Mouse (Mus musculus) stomach, embryonic 16.5 days (tissue): ENCODE results near the gene Ank2. TPM values are rescaled to one million over a fixed set of nuclear protein-coding genes. Genes with fewer than 3 reads are reported as not detected.

Experiments
- ATAC-seq: fragments of 200-750 bp; cut with Nextera tagmentation; 2 replicates; pipeline ENCODE4 v1.8.0; 2017; ENCODE audit warnings: moderate number of reproducible peaks, moderate TSS enrichment; ENCODE audit not compliant: insufficient read depth, low FRiP score
- H3K27ac ChIP-seq: fragments of 300-500 bp; sonication (generic); 2 replicates; pipeline ENCODE4 v1.5.1; 2014; ENCODE audit warnings: low read length
- H3K27me3 ChIP-seq: fragments of 300-500 bp; sonication (generic); 2 replicates; pipeline ENCODE4 v1.6.1; 2014; ENCODE audit warnings: low read length, control low read depth, mixed read lengths; ENCODE audit not compliant: control insufficient read depth, insufficient read depth
- H3K36me3 ChIP-seq: fragments of 300-500 bp; sonication (generic); 2 replicates; pipeline ENCODE4 v1.6.1; 2014; ENCODE audit warnings: low read length; ENCODE audit not compliant: control insufficient read depth, insufficient read depth
- H3K4me1 ChIP-seq: fragments of 300-500 bp; sonication (generic); 2 replicates; pipeline ENCODE4 v1.6.1; 2014; ENCODE audit warnings: low read length, control low read depth, mixed read lengths; ENCODE audit not compliant: control insufficient read depth, insufficient read depth
- H3K4me2 ChIP-seq: fragments of 300-500 bp; sonication (generic); 2 replicates; pipeline ENCODE4 v1.6.1; 2014; ENCODE audit warnings: low read depth, low read length, mixed read lengths
- H3K4me3 ChIP-seq: fragments of 300-500 bp; sonication (generic); replicated peaks from 2 replicates; pipeline ENCODE4 v1.5.1; 2014; ENCODE audit warnings: mild to moderate bottlenecking, low read length
- H3K9ac ChIP-seq: fragments of 300-500 bp; sonication (generic); 2 replicates; pipeline ENCODE4 v1.6.1; 2014; ENCODE audit warnings: low read length
- H3K9me3 ChIP-seq: fragments of 300-500 bp; sonication (generic); replicated peaks from 2 replicates; pipeline ENCODE4 v1.6.1; 2016; ENCODE audit warnings: low read length, control low read depth; ENCODE audit not compliant: control insufficient read depth
- WGBS: fragments of 180-500 bp; shearing (Covaris S2); extraction: QIAGEN DNeasy Blood & Tissue Kit; methylation state at CpG from one replicate; pipeline ENCODE4 v1.1.7; 2014; 5-methylcytosine and 5-hydroxymethylcytosine counted together
- polyA plus RNA-seq: library from polyadenylated mRNA; unstranded; fragments of >200 nt; fragmentation: Nextera tagmentation; extraction: Ambion mirVana; gene quantifications from 2 replicates; pipeline ENCODE4 v1.2.1, GENCODE M21; 2015

The Ank2 gene
- polyA plus RNA-seq, 1 experiment from 2014 or later: 40.0 TPM

DNA sequence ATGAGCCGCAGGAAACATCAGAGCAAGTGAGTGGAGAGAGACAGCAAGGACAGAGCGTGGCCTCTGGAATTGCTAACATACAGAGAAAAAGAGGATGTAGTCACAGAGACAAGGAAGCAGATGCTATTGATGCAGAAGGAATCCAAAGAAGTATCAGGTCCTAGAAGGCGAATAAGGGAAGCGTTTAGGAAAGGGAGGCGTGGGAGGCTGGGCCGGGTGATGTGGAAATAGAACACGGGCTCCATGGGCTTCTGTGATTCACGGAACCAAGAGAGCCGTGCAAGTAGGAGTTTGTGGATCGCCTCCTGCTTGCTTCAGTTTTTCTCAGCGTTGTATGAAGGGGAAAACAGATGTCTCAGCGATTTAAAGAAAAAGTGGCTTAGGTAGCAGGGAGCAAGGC is 463.6 kb downstream of the Ank2 start:
- no peaks in the 10 kb centered on the region for H3K36me3 ChIP-seq
- WGBS: 86% methylated on average over 12 of the region's 12 CpGs
- no peak overlapping the region for H3K27ac ChIP-seq
- no peaks in the 10 kb centered on the region for H3K27me3 ChIP-seq
- no peak overlapping the region for H3K4me2 ChIP-seq
- no peak overlapping the region for H3K9ac ChIP-seq
- no peak overlapping the region for H3K4me3 ChIP-seq
- H3K4me1 ChIP-seq: no peaks in the 10 kb centered on the region
- H3K9me3 ChIP-seq: no peaks in the 10 kb centered on the region
- no peak for ATAC-seq

GRCm38 (mm10) chr3:127034983-127035382 is 464.2 kb downstream of the Ank2 start:
- Histone ChIP-seq H3K4me2 (no peak overlapping the region), H3K9me3 (no peaks in the 10 kb centered on the region), H3K9ac (no peak overlapping the region), H3K4me3 (no peak overlapping the region), H3K27ac (no peak overlapping the region), H3K4me1 (no peaks in the 10 kb centered on the region), H3K36me3 (no peaks in the 10 kb centered on the region), H3K27me3 (no peaks in the 10 kb centered on the region)
- WGBS: 93% methylated on average over 3 of the region's 3 CpGs
- no peak for ATAC-seq

DNA sequence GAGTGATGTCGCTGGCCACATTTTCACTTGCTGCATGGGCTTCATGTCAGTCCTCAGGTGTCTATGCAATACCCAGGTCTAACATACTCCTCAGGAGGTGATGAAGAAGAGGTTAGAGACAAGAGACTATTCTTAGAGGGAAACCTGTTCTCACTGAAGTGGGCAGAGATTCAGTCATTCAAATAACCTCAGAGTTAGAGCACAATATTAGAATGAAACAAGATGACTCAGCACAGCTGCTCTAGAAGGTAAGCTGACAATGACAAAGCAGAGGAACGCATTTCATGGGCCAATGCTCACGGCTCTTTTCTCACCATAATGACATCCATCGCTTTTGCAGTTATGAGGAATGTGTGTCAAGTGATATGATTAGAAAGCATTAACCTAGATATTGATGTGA is 475.2 kb downstream of the Ank2 start:
- 94% methylated on average over 4 of the region's 4 CpGs for WGBS
- Histone ChIP-seq H3K36me3 (no peaks in the 10 kb centered on the region), H3K9me3 (no peaks in the 10 kb centered on the region), H3K4me3 (no peak overlapping the region), H3K27ac (no peak overlapping the region), H3K4me1 (0 out of 2 replicates have a peak, but pooled peaks cover 2% of the 10 kb centered on the region), H3K27me3 (no peaks in the 10 kb centered on the region), H3K9ac (no peak overlapping the region), H3K4me2 (no peak overlapping the region)
- ATAC-seq: no peak

GRCm38 (mm10) chr3:127020167-127020566 is 479.0 kb downstream of the Ank2 start:
- Histone ChIP-seq H3K4me2 (no peak overlapping the region), H3K27ac (peak overlapping the region; percentile 41; the same call in 1 of the 2 replicates), H3K4me1 (no peaks in the 10 kb centered on the region), H3K9me3 (no peaks in the 10 kb centered on the region), H3K27me3 (no peaks in the 10 kb centered on the region), H3K4me3 (no peak overlapping the region), H3K9ac (no peak overlapping the region), H3K36me3 (no peaks in the 10 kb centered on the region)
- ATAC-seq: no peak
- 73% methylated on average over 1 of the region's 1 CpGs for WGBS

DNA sequence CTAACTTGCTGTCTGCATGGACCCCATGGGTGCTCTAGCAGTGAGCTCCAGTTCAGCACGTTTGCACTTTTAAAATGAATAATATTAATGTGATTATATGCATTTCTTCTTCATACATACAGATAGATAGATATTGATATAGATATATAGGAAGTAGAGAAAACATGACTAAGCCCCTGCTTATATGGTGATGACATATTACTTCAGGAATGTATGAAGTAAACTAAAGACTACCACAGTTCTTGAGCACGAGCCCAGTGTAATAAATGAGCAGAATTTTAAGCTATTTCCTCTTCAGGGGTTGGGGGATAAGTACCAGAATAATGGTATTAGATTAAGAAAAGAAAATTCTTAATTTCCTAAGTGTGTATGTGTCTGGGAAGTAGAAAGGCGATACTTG is 479.4 kb downstream of the Ank2 start:
- no peak overlapping the region for H3K4me2 ChIP-seq
- no peak overlapping the region for H3K4me3 ChIP-seq
- no peaks in the 10 kb centered on the region for H3K9me3 ChIP-seq
- 44% methylated on average over 3 of the region's 3 CpGs for WGBS
- H3K36me3 ChIP-seq: no peaks in the 10 kb centered on the region
- peak overlapping the region; percentile 58 for H3K27ac ChIP-seq
- H3K9ac ChIP-seq: no peak overlapping the region
- peak; percentile 61; the same call in 1 of the 2 replicates for ATAC-seq
- no peaks in the 10 kb centered on the region for H3K4me1 ChIP-seq
- H3K27me3 ChIP-seq: no peaks in the 10 kb centered on the region

DNA sequence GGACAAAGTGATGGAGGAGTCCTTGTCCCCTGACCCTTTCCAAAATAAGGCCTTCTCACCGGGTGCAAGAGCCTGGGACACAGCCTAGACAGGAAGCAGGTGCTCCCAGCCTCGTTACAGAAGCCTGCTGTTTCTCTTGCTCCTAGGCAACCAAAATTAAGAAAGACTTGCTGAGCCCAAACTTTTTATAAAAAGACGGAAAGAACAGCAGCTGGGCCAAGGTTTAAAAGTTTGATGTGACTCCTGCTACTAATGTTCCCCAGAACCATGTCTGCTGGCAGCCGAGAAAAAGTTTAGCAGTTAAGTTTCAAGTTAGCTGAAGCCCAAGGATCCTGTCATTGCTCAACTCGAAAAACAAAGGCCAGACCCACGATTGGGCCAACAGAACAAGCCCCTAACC is 480.0 kb downstream of the Ank2 start:
- peak overlapping the region; percentile 58 for H3K27ac ChIP-seq
- H3K4me2 ChIP-seq: no peak overlapping the region
- H3K9ac ChIP-seq: no peak overlapping the region
- H3K4me1 ChIP-seq: no peaks in the 10 kb centered on the region
- no peaks in the 10 kb centered on the region for H3K27me3 ChIP-seq
- no peaks in the 10 kb centered on the region for H3K9me3 ChIP-seq
- H3K36me3 ChIP-seq: no peaks in the 10 kb centered on the region
- no peak overlapping the region for H3K4me3 ChIP-seq
- WGBS: 34% methylated on average over 6 of the region's 6 CpGs
- peak; percentile 61; the same call in 1 of the 2 replicates for ATAC-seq

GRCm38 (mm10) chr3:127017523-127017922 is 481.6 kb downstream of the Ank2 start:
- Histone ChIP-seq H3K9me3 (no peaks in the 10 kb centered on the region), H3K9ac (no peak overlapping the region), H3K4me1 (no peaks in the 10 kb centered on the region), H3K4me3 (no peak overlapping the region), H3K27me3 (no peaks in the 10 kb centered on the region), H3K27ac (no peak overlapping the region), H3K4me2 (no peak overlapping the region), H3K36me3 (no peaks in the 10 kb centered on the region)
- peak; percentile 25; the same call in 1 of the 2 replicates for ATAC-seq
- WGBS: 57% methylated on average over 3 of the region's 3 CpGs

DNA sequence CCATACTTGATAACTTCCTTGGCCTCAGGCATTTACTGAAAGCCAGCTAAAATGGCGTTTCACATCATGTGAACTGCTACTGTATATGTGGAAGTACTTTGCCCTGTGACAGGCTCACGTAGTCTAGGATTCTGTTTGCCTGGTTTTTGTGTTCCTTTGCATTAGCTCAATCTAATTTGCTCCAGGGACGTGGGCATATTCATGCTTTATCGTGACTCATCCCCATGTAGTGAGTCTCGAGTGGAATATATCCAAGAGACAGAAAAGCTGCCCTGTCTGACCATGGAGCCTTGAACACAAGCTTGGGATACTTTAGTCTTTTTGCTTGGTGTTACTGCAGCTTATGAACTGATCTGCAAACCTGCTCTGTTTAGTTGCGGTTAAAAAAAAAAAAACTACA is 483.6 kb downstream of the Ank2 start:
- no peak overlapping the region for H3K4me3 ChIP-seq
- no peaks in the 10 kb centered on the region for H3K4me1 ChIP-seq
- no peak for ATAC-seq
- no peak overlapping the region for H3K27ac ChIP-seq
- no peaks in the 10 kb centered on the region for H3K36me3 ChIP-seq
- no peaks in the 10 kb centered on the region for H3K27me3 ChIP-seq
- H3K4me2 ChIP-seq: no peak overlapping the region
- no peak overlapping the region for H3K9ac ChIP-seq
- no peaks in the 10 kb centered on the region for H3K9me3 ChIP-seq
- WGBS: 86% methylated on average over 6 of the region's 6 CpGs

- H3K4me1 ChIP-seq: no peaks in the 10 kb centered on the region
- no peak overlapping the region for H3K27ac ChIP-seq
- 80% methylated on average over 6 of the region's 6 CpGs for WGBS
- no peaks in the 10 kb centered on the region for H3K36me3 ChIP-seq
- no peaks in the 10 kb centered on the region for H3K9me3 ChIP-seq
- ATAC-seq: no peak
- H3K27me3 ChIP-seq: no peaks in the 10 kb centered on the region
- H3K4me3 ChIP-seq: no peak overlapping the region
- H3K4me2 ChIP-seq: no peak overlapping the region
- no peak overlapping the region for H3K9ac ChIP-seq
These were observed 484.0 kb downstream of the Ank2 start for GRCm38 (mm10) chr3:127015175-127015574.

- no peak for ATAC-seq
- Histone ChIP-seq H3K9ac (no peak overlapping the region), H3K4me2 (no peak overlapping the region)
These were observed 485.2 kb downstream of the Ank2 start for GRCm38 (mm10) chr3:127013976-127014375.

More at GRCm38 (mm10) chr3:127013976-127014375, 485.2 kb downstream of the Ank2 start:
- 79% methylated on average over 4 of the region's 4 CpGs for WGBS
- H3K4me3 ChIP-seq: no peak overlapping the region
- no peaks in the 10 kb centered on the region for H3K36me3 ChIP-seq
- no peaks in the 10 kb centered on the region for H3K9me3 ChIP-seq
- no peak overlapping the region for H3K27ac ChIP-seq
- no peaks in the 10 kb centered on the region for H3K27me3 ChIP-seq
- H3K4me1 ChIP-seq: no peaks in the 10 kb centered on the region
